Mouse (Mus musculus): ENCODE data around the gene Gm42791.

GRCm38 (mm10) chr5:148954314-148955060, 40.5 kb downstream of the Gm42791 start:
- TF ChIP-seq GATA1 (IDR thresholded peaks at IDR 0.05; ENCODE audit: low read length) (no peak), TAL1 (IDR thresholded peaks at IDR 0.05; ENCODE audit: low read length) (no peak)

Measured in erythroblast, embryonic 14.5 days (primary cell).